Comparison of ENCODE assay signal across 27 mouse cellular contexts in the genomic region with DNA sequence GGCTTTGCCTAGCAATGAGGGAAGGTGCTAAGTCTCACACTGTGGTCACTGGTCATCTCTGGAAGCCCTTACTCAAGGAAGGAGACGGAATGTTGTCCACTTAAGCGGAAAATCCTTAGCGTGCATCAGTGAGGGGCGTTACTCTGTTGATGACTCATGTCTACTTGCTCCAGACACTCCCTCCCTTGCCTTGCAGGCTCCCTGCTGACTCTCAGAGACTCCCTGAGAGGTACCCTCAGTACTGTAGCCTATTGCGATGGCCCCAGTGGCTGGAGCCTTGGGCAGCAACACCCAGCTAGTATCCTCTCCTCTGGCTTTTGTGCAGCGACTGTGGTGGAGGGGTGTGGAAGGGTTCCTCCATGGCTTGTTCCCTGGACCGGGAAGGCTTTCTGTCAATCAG. TPM values are rescaled to one million over a fixed set of nuclear protein-coding genes. Genes with fewer than 3 reads are reported as not detected.
DNase-seq lines count a peak whose midpoint lies in the region; ATAC-seq lines count a peak whose summit lies in the region.
"Had no signal": no experiment of that assay in that cellular context is flagged by ENCODE, and none has a peak within 500 bp of the region (broad histone marks: within the 10 kb centered on the region; RNA-seq: fewer than 3 reads in every experiment).

No protein-coding gene starts in this region.

- H3K27ac ChIP-seq in heart, embryonic 10.5 days, result 0 out of 2 replicates have a peak overlapping the region, but pooled peaks have one; percentile 16
- no peak overlapping the region for H3K27ac ChIP-seq in kidney, embryonic 15.5 days
- H3K27ac ChIP-seq: embryonic facial prominence, embryonic 12.5 days; heart, adult 2 months; hindbrain, embryonic 14.5 days; intestine, embryonic 15.5 days; limb, embryonic 12.5 days; macrophage; midbrain, embryonic 12.5 days had no signal

- no peak for DNase-seq in heart, embryonic 10.5 days (ENCODE audit: low spot score)
- DNase-seq in heart, adult 9 months (ENCODE audit: low spot score in 2 of 2), result no peak
- DNase-seq in kidney, adult 11 months, result no peak
- DNase-seq in MN1 (ENCODE audit: low spot score), result peak; percentile 64
- peak; percentile 38 for DNase-seq in retina, embryonic 14.5 days (ENCODE audit: low spot score)
- no peak for DNase-seq in layer of hippocampus, adult 18-20 months (ENCODE audit: low spot score in 2 of 2)
- DNase-seq: cerebellum, adult 18-20 months; cerebellum, postnatal 14 days; gastrocnemius, postnatal 25 days; heart, adult 2 months; liver, postnatal 0 days; thymus, postnatal 25 days had no signal

- H3K4me3 ChIP-seq in heart, embryonic 10.5 days, result no peak overlapping the region
- no peak overlapping the region for H3K4me3 ChIP-seq in kidney, embryonic 15.5 days (replicated peaks)
- H3K4me3 ChIP-seq: embryonic facial prominence, embryonic 12.5 days; forebrain, embryonic 12.5 days; heart, adult 2 months; intestine, embryonic 15.5 days; limb, embryonic 12.5 days; midbrain, embryonic 12.5 days had no signal

- WGBS in heart, embryonic 10.5 days, result 52% methylated on average over 7 of the region's 7 CpGs
- WGBS in kidney, embryonic 15.5 days, result 44% methylated on average over 7 of the region's 7 CpGs

- ATAC-seq in kidney, embryonic 15.5 days (replicated peaks; ENCODE audit: low FRiP score), result peak; percentile 56; the same call in 1 of the 2 replicates
- ATAC-seq in megakaryocyte progenitor cell, adult 5-6 weeks (replicated peaks; ENCODE audit: poor library complexity), result no peak
- ATAC-seq: intestine, embryonic 15.5 days; liver, postnatal 0 days; lung, postnatal 0 days had no signal

- H3K4me1 ChIP-seq in heart, embryonic 10.5 days, result peaks cover 15% of the 10 kb centered on the region; the same call in 1 of the 2 replicates
- peaks cover 10% of the 10 kb centered on the region; the same call in 1 of the 2 replicates for H3K4me1 ChIP-seq in kidney, embryonic 15.5 days
- H3K4me1 ChIP-seq: intestine, embryonic 15.5 days; limb, embryonic 12.5 days had no signal

- H3K9me3 ChIP-seq in heart, embryonic 10.5 days, result no peaks in the 10 kb centered on the region
- H3K9me3 ChIP-seq in kidney, embryonic 15.5 days (replicated peaks), result no peaks in the 10 kb centered on the region
- H3K9me3 ChIP-seq: embryonic facial prominence, embryonic 12.5 days; forebrain, embryonic 12.5 days; intestine, embryonic 15.5 days; limb, embryonic 12.5 days; midbrain, embryonic 12.5 days had no signal

- H3K4me2 ChIP-seq in kidney, embryonic 15.5 days, result no peak overlapping the region
- H3K4me2 ChIP-seq: embryonic facial prominence, embryonic 12.5 days; forebrain, embryonic 12.5 days; hindbrain, embryonic 14.5 days; intestine, embryonic 15.5 days; limb, embryonic 12.5 days; liver, embryonic 11.5 days; midbrain, embryonic 12.5 days had no signal

- H3K9ac ChIP-seq in kidney, embryonic 15.5 days, result no peak overlapping the region
- H3K9ac ChIP-seq: embryonic facial prominence, embryonic 12.5 days; forebrain, embryonic 12.5 days; hindbrain, embryonic 14.5 days; intestine, embryonic 15.5 days; limb, embryonic 12.5 days; liver, postnatal 0 days; midbrain, embryonic 12.5 days had no signal

- peaks cover 12% of the 10 kb centered on the region; the same call in 1 of the 2 replicates for H3K27me3 ChIP-seq in heart, embryonic 10.5 days (ENCODE audit: insufficient read depth, poor library complexity, severe bottlenecking)
- H3K27me3 ChIP-seq in kidney, embryonic 15.5 days, result peaks cover 10% of the 10 kb centered on the region; the same call in 1 of the 2 replicates
- H3K27me3 ChIP-seq: embryonic facial prominence, embryonic 12.5 days had no signal

- no peaks in the 10 kb centered on the region for H3K36me3 ChIP-seq in heart, embryonic 10.5 days
- no peaks in the 10 kb centered on the region for H3K36me3 ChIP-seq in kidney, embryonic 15.5 days
- H3K36me3 ChIP-seq: embryonic facial prominence, embryonic 12.5 days; forebrain, embryonic 12.5 days; intestine, embryonic 15.5 days; limb, embryonic 12.5 days; midbrain, embryonic 12.5 days had no signal

RNA-seq across cellular contexts. Expression of gene T, which starts 21.4 kb away (rescaled TPM):
- polyA plus RNA-seq in heart, embryonic 10.5 days (2016; fragmentation: Nextera tagmentation; extraction: Ambion mirVana), result 0.29 TPM in 1 of 2 replicates, not detected in the other
- polyA plus RNA-seq in kidney, embryonic 15.5 days (2015; fragmentation: Nextera tagmentation; extraction: Ambion mirVana), result 0.19 and 0.42 TPM in 2 replicates
- not detected for total RNA-seq in layer of hippocampus, adult 18-20 months (2021)
- total RNA-seq in megakaryocyte progenitor cell, adult 5-6 weeks (2015), result not detected in 2 replicates
- not detected in 2 replicates for total RNA-seq in megakaryocyte progenitor cell, adult 5-6 weeks (2017)
- total RNA-seq: gastrocnemius, postnatal 25 days; heart, adult 2 months; left cerebral cortex, postnatal 14 days; MEL had no signal
- polyA plus RNA-seq: C2C12; heart, adult 2 months; liver, embryonic 11.5 days; liver, postnatal 0 days; lung, postnatal 0 days; macrophage; spleen, adult 2 months had no signal

Comparison
In these comparisons a context has a peak if more than half of its experiments do, and no peak if none do; other contexts are left out.
1. DNase-seq: peak in MN1 (single experiment) and retina, embryonic 14.5 days (single experiment); none in heart, embryonic 10.5 days (single experiment), heart, adult 9 months (0 of 2), kidney, adult 11 months (single experiment) and layer of hippocampus, adult 18-20 months (0 of 2).